Mouse (Mus musculus): ENCODE measurements at regions not wholly inside any gene's neighbourhood (a gene's known extent, or its start where the extent isn't known, plus 50 kb on each side); places are given as distances from the start of the nearest gene placed in this dataset.

- no peak for DNase-seq (ENCODE audit: low spot score in 2 of 2)
Observed at GRCm38 (mm10) chr16:25042669-25043440, 243.8 kb upstream of the Tprg start.

- DNase-seq (ENCODE audit: low spot score in 2 of 2), result no peak
Observed at GRCm38 (mm10) chr16:25044637-25045036, 242.0 kb upstream of the Tprg start.

GRCm38 (mm10) chr16:25047726-25048125 is 238.9 kb upstream of the Tprg start:
- DNase-seq (ENCODE audit: low spot score in 2 of 2), result no peak

GRCm38 (mm10) chr16:25049928-25050510 is 236.6 kb upstream of the Tprg start:
- no peak for DNase-seq (ENCODE audit: low spot score in 2 of 2)

- no peak for DNase-seq (ENCODE audit: low spot score in 2 of 2)
Observed at GRCm38 (mm10) chr16:25051044-25051443, 235.6 kb upstream of the Tprg start.

GRCm38 (mm10) chr16:25052428-25052827 is 234.2 kb upstream of the Tprg start:
- no peak for DNase-seq (ENCODE audit: low spot score in 2 of 2)

- DNase-seq (ENCODE audit: low spot score in 2 of 2), result no peak
Observed at GRCm38 (mm10) chr16:25052917-25053343, 233.7 kb upstream of the Tprg start.

GRCm38 (mm10) chr16:25054304-25054703 is 232.3 kb upstream of the Tprg start:
- DNase-seq (ENCODE audit: low spot score in 2 of 2), result no peak

GRCm38 (mm10) chr16:25055376-25055775 is 231.2 kb upstream of the Tprg start:
- DNase-seq (ENCODE audit: low spot score in 2 of 2), result no peak

GRCm38 (mm10) chr16:25058051-25058747 is 228.4 kb upstream of the Tprg start:
- no peak for DNase-seq (ENCODE audit: low spot score in 2 of 2)

GRCm38 (mm10) chr16:25058812-25059501 is 227.7 kb upstream of the Tprg start:
- peak; percentile 95 to 98 for DNase-seq (ENCODE audit: low spot score in 2 of 2)

- no peak for DNase-seq (ENCODE audit: low spot score in 2 of 2)
Observed at GRCm38 (mm10) chr16:25059504-25059992, 227.1 kb upstream of the Tprg start.

GRCm38 (mm10) chr16:25060266-25060665 is 226.4 kb upstream of the Tprg start:
- no peak for DNase-seq (ENCODE audit: low spot score in 2 of 2)

- DNase-seq (ENCODE audit: low spot score in 2 of 2), result no peak
Observed at GRCm38 (mm10) chr16:25061631-25062030, 225.0 kb upstream of the Tprg start.

GRCm38 (mm10) chr16:25063981-25064380 is 222.6 kb upstream of the Tprg start:
- DNase-seq (ENCODE audit: low spot score in 2 of 2), result no peak

- peak; percentile 74 to 86 for DNase-seq (ENCODE audit: low spot score in 2 of 2)
Observed at GRCm38 (mm10) chr16:25064538-25064937, 222.1 kb upstream of the Tprg start.

GRCm38 (mm10) chr16:25066822-25067221 is 219.8 kb upstream of the Tprg start:
- DNase-seq (ENCODE audit: low spot score in 2 of 2), result no peak

GRCm38 (mm10) chr16:25067276-25068249 is 219.1 kb upstream of the Tprg start:
- no peak for DNase-seq (ENCODE audit: low spot score in 2 of 2)

- no peak for DNase-seq (ENCODE audit: low spot score in 2 of 2)
Observed at GRCm38 (mm10) chr16:25080811-25081210, 205.8 kb upstream of the Tprg start.

- no peak for DNase-seq (ENCODE audit: low spot score in 2 of 2)
Observed at GRCm38 (mm10) chr16:25083729-25084128, 202.9 kb upstream of the Tprg start.

Measured in layer of hippocampus, adult 8-10 months (tissue).